Mouse (Mus musculus): Measurements from ENCODE around the gene Enpp3.
A peak's percentile ranks its signal among the peaks of the same experiment; 100 is the strongest.

Enpp3 gene

DNA sequence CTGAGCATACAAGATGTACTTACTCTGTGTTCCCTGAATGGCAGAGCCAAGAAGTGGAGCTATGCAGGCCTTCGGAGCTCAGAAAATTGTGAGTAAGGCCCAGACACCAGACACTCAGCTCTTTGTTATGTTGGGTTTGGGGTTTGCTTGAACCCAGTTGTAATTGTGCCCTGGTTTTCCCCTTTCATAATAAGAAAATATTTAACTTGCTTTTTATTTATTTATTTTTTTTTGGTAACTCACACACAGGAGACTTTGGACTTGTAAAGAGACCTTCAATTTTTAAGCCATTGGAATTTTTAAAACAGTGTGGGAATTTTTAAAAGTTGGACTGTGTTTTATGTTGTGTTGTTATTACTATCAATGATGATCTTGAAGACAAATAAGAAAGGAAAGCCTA lies at the start of gene Enpp3:
TSS of gene Enpp3 (minus strand) at position 148 of the 400 bp plus-strand sequence.
- no peak for DNase-seq (ENCODE audit: low spot score in 2 of 2)

GRCm38 (mm10) chr10:24888343-24888742 lies 45.7 kb upstream of the Enpp3 start:
- DNase-seq (ENCODE audit: low spot score in 2 of 2), result no peak

DNA sequence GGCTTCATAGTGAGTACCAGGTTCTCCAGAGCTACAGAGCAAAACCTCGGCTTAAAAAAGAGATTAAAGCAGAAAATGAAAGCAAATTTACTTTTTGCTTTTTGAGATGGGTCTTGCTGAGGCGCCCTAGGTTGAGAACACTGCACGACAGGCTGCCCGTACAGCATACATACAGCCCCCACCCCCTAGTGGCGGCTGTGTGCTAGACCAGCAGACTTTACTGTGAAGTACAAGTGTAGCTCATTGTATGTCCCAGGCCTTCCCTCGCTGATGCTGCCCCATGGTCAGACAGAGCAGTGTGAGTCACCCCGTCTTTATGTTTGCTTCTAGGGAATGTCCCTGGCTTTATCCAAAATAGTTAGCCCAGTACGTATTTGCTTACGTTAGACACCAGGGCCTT lies 43.4 kb upstream of the Enpp3 start:
- no peak for DNase-seq (ENCODE audit: low spot score in 2 of 2)

- no peak for DNase-seq (ENCODE audit: low spot score in 2 of 2)
Observed at GRCm38 (mm10) chr10:24873624-24874023, 31.0 kb upstream of the Enpp3 start.

DNA sequence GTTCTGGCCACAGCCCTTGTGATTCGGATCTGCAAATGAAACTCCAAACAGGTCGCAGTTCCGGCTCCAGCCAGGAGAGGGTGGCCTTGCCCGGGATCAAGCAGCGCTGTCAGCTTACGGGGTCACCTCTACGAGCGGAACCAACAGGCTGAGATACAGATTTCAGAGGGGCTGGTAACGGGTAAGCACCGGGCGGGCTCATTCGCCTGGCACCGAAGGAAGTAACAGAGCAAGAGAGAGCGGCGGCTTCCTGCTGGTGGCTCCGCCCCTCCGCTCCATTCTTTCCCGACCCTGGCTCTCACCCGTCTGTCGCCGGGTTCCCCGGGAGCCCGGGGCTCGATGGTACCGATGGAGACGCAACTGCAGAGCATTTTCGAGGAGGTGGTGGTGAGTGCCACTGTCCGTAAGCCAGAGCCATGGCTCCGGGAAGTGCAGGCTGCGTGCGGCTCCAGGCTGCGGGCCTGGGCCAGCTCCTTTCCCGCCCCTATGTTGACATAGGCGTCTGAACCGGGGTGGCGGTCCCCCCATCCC lies 27.2 kb upstream of the Enpp3 start, which contains the start of gene Med23:
TSS of gene Med23 (plus strand) at position 227 of the 531 bp plus-strand sequence.
- peak; percentile 99 for DNase-seq (ENCODE audit: low spot score in 2 of 2)

DNA sequence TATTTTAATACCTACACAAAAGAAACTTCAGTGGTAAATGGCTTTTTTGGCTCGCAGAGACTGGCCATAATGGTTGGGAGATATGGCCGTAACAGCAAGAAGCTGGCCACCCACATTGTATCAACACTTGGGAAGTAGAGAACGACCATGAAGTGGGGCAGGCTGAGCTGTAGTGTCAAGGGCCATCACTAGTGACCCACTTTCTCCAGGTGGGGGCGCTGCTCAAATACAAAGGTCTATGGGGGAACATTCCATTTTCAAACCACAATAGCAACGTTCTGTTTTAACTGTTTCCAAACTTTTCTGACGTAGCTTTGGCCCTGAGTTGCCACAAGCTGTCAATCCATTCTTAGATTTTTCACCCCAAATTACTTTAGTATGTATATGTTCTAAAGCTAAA lies 21.8 kb upstream of the Enpp3 start:
- no peak for DNase-seq (ENCODE audit: low spot score in 2 of 2)

GRCm38 (mm10) chr10:24863146-24863545 lies 20.5 kb upstream of the Enpp3 start:
- no peak for DNase-seq (ENCODE audit: low spot score in 2 of 2)

GRCm38 (mm10) chr10:24841998-24842397 lies 625 bp downstream of the Enpp3 start:
- no peak for DNase-seq (ENCODE audit: low spot score in 2 of 2)

GRCm38 (mm10) chr10:24840795-24841194 lies 1.8 kb downstream of the Enpp3 start:
- DNase-seq (ENCODE audit: low spot score in 2 of 2), result no peak

GRCm38 (mm10) chr10:24836366-24837038 lies 6.1 kb downstream of the Enpp3 start:
- DNase-seq (ENCODE audit: low spot score in 2 of 2), result no peak

- no peak for DNase-seq (ENCODE audit: low spot score in 2 of 2)
Observed at GRCm38 (mm10) chr10:24835702-24836342, 6.8 kb downstream of the Enpp3 start.

DNA sequence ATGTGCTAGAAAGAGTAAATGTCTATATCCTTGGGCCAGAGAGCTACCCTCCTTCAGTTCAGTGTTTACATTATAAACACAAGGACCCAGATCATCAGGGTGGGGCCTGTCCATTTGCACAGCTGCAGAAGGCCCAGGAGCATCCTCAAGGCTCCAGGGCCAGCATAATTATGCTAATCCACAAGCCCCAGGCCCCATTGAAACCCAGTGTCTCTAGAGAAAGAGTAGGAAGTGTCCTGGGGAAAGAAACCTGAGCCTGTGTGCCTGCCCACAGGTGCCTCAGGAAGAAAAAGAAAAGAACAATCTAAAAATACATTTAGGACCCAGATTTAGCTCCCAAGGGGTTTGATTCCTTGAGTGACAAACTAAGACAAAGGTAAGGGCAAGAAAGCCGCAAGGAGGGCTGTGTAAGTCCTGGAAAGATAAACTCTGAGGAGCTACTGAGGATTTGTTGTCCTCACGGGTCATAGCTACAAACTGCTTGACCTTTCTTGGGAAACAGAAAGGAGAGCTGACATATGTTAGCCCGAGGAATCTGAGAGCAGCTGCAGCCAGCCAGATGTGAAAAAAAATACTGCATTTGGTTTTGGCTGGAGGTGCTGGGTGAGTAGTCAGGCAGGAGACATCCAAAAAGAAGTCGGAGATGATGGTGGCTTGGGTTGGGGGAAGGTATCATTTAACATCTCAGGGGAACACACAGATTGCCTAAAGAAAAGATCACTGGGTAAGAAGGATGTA lies 7.8 kb downstream of the Enpp3 start:
- no peak for DNase-seq (ENCODE audit: low spot score in 2 of 2)

DNA sequence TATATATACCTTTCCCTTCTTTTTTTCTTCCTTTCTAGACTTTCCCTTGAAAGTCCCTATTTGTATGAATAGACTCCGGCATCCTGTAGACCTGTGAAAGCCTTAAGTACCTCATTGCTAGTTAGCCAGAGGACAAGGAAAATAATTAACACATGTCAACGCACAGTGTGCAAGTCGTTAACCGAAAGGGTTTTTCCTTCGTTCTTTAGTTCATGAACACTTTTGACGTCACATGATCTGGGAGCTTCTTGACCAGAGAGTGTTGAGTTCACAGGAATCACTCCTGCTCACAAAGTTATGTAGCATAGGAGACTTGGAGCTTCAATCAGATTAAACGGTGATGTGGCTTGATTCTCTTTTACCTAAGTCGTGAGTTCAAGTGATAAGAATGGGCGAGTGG lies 10.3 kb downstream of the Enpp3 start:
- DNase-seq (ENCODE audit: low spot score in 2 of 2), result no peak

- DNase-seq (ENCODE audit: low spot score in 2 of 2), result no peak
Observed at GRCm38 (mm10) chr10:24831377-24832095, 11.1 kb downstream of the Enpp3 start.

- no peak for DNase-seq (ENCODE audit: low spot score in 2 of 2)
Observed at GRCm38 (mm10) chr10:24830448-24830847, 12.2 kb downstream of the Enpp3 start.

DNA sequence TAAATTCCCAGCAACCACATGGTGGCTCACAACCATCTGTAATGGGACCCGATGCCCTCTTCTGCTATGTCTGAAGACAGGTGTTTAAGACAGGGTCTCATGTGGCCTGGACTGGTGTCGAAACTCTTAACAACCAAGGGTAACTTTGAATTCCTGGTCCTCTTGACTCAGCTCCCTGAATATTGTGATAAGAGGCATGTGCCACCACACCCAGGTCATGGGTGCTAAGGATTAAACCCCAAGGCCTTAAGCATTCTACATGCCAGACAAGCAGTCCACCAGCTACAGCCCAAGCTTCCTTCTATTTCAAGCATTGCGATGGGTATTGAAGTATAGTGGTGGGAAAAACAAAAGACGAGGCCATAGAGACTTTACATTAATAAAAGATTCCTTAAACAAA lies 14.5 kb downstream of the Enpp3 start:
- DNase-seq (ENCODE audit: low spot score in 2 of 2), result no peak

- DNase-seq (ENCODE audit: low spot score in 2 of 2), result no peak
Observed at GRCm38 (mm10) chr10:24826130-24826529, 16.5 kb downstream of the Enpp3 start.

GRCm38 (mm10) chr10:24825456-24826081 lies 17.1 kb downstream of the Enpp3 start:
- no peak for DNase-seq (ENCODE audit: low spot score in 2 of 2)

DNA sequence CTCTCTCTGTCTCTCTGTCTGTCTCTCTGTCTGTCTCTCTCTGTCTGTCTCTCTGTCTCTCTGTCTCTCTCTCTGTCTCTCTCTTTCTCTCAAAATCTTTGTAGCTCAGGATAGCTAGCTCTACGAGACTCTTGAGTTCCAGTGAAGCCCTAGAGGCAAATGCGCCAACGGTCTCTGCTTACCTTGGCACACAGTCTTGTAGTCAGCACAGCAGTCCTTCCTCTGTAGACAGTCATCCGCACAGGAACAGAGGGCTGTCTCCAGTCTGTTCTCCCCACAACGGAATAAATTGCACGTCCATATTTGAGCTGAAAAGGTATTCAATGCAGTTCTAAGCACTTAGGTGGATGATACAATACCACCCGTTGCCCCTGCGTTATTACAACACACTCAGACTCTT lies 18.0 kb downstream of the Enpp3 start:
- DNase-seq (ENCODE audit: low spot score in 2 of 2), result no peak

- no peak for DNase-seq (ENCODE audit: low spot score in 2 of 2)
Observed at GRCm38 (mm10) chr10:24823697-24824535, 18.7 kb downstream of the Enpp3 start.
